Mouse (Mus musculus) liver, adult 2 months (tissue): Measurements from ENCODE around the gene Anapc15.

Source experiments
- CTCF ChIP-seq: fragments of 200-500 bp; IDR thresholded peaks from 2 replicates; pipeline ENCODE4 v1.5.1; 2011; ENCODE audit warnings: low read depth, low read length, control low read depth
- POLR2A ChIP-seq: fragments of 200-500 bp; IDR thresholded peaks from 2 replicates; pipeline ENCODE4 v1.6.1; 2011; ENCODE audit warnings: low read length, control low read depth; ENCODE audit not compliant: insufficient read depth; ENCODE audit errors: extremely low read depth

DNA sequence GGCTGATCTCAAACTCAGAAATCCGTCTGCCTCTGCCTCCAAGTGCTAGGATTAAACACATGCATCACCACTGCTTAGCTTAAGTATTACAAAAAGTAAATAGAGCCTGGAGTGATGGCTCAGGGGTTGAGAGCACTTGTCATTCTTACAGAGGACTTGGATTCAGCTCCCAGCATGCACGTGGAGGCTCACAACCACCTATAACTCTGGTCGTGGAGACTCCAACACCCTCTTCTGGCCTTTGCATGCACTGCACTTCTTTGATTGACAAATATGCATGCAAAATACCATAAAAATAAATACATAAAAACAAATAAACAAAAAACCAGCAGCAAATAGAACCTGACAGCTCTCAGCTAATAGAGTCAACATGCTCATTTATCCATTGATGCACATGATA, 1.2 kb upstream of the Anapc15 start:
- TF ChIP-seq CTCF (no peak), POLR2A (no peak)
